Mouse (Mus musculus) brain, embryonic 14.5 days (tissue): Measurements from ENCODE around the gene 4921507P07Rik.

Experiments used
- CTCF ChIP-seq: fragments of 200-500 bp; IDR thresholded peaks from 2 replicates; pipeline ENCODE4 v1.5.1; 2012; ENCODE audit warnings: inconsistent platforms, mild to moderate bottlenecking, moderate library complexity, borderline replicate concordance; ENCODE audit not compliant: insufficient read depth, insufficient read length; ENCODE audit errors: extremely low read depth
- POLR2A ChIP-seq: fragments of 200-500 bp; IDR thresholded peaks from 2 replicates; pipeline ENCODE4 v1.6.1; 2012; ENCODE audit warnings: mild to moderate bottlenecking, inconsistent platforms, borderline replicate concordance; ENCODE audit not compliant: poor library complexity, insufficient read depth, insufficient read length, severe bottlenecking; ENCODE audit errors: extremely low read depth

DNA sequence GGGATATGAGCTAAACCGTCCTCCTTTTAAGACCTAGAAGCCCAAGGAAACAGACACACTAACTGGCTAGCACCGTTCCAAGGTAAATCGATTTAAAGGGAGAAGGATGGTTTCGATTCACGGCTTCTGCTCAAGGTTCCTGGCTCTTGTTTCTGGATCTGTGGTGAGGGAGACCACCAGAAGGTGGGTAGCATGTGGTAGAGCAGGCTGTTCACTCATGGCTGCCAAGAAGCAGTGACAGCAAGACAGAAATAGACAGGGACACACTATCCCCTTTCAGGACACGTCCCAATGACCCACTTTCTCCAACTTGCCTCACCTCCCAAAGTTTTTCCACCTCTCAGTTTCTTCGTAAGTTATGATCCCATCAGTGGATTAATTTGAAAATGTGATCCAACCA, 46.6 kb downstream of the 4921507P07Rik start:
- TF ChIP-seq CTCF (no peak), POLR2A (no peak)
